Mouse (Mus musculus): ENCODE data around the gene Klhl6. TPM values are rescaled to one million over a fixed set of nuclear protein-coding genes. Genes with fewer than 3 reads are reported as not detected.
"Not testable (repeated sequence)": the region's sequence is repeated elsewhere in the genome, so short reads cannot be mapped to it uniquely, and the experiment has no call there.

Klhl6 gene
- total RNA-seq (2015) = 68.4 and 71.2 TPM in 2 replicates
- 106 and 107 TPM in 2 replicates for total RNA-seq (2017)

DNA sequence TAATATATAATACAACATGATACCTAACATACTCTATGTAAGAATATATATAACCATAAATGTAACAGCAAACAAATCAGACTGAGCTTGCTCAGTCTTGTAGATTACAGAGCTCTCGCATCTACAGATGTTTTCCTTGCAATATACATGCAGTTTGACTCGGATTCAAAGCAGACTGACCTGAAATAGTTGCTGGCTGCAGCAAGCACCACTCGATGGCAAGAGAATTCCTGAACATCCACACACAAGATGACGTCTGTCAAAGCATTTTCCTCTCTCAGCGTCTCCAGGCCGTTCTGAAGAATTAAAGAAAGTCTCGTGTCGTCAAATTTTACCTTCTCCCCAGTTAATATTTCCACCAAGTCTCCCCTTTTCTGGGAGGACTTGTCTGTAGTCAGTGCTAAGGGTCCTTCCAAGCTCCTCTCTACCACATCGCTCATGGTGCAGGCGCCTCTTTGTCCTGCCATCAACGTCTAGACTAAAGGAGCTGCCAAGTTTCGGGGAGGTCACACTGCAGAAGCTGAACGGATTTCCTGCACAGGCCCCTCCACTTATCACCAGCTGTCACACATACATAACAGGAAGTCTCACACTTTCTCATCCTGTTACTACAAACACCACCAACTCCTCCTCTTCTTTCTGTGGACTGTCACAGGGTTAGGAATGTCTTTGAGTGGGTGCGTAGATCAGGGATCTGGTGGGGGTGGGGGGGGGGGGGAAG, at the start of gene Klhl6:
Klhl6 (minus strand) TSS at position 501 of the 721 bp plus-strand sequence.
- peak; percentile 75 for ATAC-seq (ENCODE audit: poor library complexity, severe bottlenecking)

DNA sequence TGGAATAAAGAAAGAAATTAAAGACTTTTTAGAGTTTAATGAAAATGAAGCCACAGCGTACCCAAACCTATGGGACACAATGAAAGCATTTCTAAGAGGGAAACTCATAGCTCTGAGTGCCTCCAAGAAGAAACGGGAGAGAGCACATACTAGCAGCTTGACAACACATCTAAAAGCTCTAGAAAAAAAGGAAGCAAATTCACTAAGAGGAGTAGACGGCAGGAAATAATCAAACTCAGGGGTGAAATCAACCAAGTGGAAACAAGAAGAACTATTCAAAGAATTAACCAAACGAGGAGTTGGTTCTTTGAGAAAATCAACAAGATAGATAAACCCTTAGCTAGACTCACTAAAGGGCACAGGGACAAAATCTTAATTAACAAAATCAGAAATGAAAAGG, 44.4 kb upstream of the Klhl6 start:
- ATAC-seq (ENCODE audit: poor library complexity, severe bottlenecking) = not testable (repeated sequence)

DNA sequence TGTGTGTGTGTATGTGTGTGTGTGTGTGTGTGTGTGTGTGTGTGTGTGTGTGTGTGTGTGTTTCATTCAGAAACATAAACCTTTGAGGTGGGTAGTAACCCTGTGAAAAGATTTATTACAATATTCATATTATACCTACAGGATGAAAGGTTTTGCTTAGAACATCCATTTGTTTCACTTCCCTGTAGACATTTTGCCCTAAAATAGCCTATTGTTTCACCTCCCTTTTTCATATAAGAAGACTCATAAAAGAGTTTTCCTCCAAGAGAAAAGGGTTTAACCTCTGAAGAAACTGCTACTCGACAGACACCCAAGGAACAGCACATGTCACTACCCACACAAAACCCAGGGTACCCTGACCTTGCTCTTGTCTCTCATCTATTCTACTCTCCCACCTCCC, 40.0 kb upstream of the Klhl6 start:
- peak; percentile 47 for ATAC-seq (ENCODE audit: poor library complexity, severe bottlenecking)

DNA sequence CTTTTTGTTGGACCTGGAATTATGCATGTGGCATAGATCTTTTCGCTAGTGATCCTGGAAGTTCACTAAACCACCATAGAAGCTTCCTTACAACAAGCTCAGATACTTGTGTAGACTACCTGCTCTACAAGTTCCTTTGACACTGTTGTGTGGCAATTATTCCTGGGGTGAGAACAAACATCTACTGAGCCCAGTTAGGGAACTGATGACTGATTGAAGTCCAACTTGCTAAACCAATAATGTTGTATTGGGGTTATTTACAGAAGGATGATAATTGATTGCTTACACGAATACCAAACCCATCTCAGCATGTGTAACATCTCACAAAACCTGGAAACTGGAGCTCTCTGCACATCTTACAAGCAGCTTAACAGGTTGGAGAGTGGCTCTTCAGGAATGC, 39.0 kb upstream of the Klhl6 start:
- ATAC-seq (ENCODE audit: poor library complexity, severe bottlenecking) = 0 out of 2 replicates have a peak, but pooled peaks have one; percentile 12

DNA sequence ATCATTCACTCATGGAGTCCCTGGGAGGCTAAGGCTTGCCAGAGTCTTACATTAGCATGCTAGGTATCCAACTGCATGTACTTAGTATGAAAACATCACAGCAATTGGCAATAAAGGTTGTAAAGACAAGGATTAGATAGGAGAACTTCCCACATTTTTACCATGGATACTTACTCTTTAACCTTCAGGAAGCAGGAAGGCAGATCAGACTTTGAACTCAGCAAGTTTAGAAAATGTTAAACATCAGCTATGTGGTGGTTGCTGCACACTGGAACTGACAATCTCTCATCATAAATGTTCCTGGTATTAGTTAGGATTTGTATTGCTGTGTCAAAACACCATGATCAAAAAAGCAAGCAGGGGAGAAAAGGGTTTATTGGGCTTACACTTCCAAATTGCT, 29.8 kb upstream of the Klhl6 start:
- ATAC-seq (ENCODE audit: poor library complexity, severe bottlenecking) = no peak

DNA sequence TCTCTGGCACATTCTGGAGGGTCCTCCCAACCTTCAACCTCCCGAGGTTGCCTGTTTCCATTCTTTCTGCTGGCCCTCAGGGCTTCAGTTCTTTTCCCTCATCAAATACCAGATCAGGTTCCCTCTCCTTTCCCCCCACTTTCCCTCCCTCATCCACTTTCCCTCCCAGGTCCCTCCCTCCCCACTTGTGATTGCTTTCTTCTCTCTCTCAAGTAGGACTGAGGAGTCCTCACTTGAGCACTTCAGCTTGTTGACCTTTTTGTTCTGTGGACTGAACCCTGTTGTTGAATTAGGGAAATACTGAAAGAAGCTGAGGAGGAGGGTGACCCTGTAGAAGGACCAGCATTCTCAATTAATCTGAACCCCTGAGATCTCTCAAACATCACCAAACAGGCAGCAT, 23.2 kb upstream of the Klhl6 start:
- no peak for ATAC-seq (ENCODE audit: poor library complexity, severe bottlenecking)

DNA sequence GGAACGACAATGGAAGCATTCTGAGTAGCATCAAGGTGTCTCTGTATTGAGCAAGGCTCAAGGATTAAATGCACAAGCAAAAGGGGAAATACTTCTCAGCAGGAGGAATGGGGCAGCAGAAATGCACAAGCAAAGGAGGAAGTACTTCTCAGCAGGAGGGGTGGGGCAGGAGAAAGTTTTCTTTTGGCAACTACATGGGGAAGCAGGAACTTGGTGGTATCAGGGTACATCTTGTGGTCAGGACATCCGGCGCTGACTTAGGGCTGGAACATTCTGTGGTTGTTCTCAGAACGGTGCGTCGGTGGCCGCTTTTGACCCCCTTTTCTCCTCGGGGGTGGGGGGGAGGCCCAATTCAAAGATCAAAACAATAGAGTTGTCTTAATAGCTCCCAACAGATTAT, 17.4 kb upstream of the Klhl6 start:
- ATAC-seq (ENCODE audit: poor library complexity, severe bottlenecking) = not testable (repeated sequence)

DNA sequence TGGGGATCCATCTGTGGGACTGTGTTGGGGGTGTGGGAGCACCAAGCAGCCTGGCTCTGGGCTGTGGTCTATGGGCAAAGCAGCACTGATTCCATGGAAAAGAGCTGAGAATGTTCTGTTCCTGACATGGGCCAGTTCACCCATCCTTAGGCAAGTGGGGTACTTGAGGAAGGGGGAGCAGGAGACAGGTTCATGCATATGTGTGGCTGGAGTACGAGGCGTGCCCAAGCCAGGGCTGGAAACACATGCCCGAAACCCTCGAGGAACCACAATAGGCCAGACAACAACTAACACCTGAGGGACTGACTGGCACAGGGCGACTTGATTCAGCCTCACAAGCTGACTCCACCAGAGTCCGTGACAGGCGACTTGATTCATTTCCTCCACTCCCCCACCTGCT, 14.8 kb upstream of the Klhl6 start:
- ATAC-seq (ENCODE audit: poor library complexity, severe bottlenecking) = no peak

DNA sequence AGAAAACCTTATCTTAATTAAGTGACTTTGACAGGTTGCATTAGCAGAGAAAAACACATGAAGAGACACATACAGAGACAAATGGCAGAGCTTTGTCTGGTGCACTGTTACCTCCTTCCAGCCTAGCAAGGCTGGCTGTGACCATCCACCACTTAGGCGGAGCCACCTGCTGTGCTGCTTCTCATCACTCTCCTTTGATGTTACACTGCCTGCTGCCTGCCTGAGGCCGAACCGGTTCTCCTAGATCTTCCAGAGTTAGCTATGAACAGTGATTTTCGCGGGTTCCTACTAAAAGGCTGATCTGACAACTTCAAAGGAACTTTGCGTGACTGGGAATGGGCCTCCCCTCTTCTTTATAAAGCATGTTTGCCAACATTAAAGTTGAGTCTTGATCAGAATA, 14.1 kb upstream of the Klhl6 start:
- not testable (repeated sequence) for ATAC-seq (ENCODE audit: poor library complexity, severe bottlenecking)

DNA sequence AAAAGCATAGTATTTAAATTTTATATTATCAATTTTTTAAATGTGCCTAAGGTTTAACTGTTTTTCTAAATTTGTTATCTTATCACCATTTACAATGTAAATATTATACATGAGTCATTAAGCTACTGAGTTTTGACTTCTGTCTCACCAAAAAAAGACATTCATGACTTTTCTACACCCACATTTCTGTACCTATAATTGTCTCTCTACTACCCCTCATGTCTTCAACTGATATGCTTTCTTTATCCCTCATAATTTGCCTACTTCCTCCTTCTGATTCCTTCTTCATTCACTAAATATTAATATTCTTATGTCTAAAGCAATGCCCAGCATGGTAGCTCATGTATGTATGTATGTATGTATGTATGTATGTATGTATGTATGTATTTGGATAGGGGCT, 13.0 kb upstream of the Klhl6 start:
- no peak for ATAC-seq (ENCODE audit: poor library complexity, severe bottlenecking)

DNA sequence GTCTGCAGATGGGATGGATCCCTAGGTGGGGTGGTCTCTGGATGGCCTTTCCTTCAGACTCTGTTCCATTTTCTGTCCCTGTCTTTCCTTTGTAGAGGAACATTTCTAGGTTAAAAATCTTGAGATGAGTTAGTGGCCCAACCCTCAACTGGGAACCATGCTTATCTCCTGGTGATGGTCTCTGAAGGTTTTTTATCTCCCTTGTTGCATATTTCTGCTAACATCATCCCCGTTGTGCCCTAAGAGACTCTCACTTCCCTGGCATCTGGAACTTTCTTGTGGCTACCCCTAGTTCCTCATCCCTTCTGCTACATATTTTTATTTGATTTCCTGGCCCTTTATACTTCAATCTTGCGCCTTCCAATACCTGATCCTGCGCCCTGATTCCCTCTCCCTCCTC, 10.4 kb upstream of the Klhl6 start:
- no peak; the same call in 1 of the 2 replicates for ATAC-seq (ENCODE audit: poor library complexity, severe bottlenecking)

DNA sequence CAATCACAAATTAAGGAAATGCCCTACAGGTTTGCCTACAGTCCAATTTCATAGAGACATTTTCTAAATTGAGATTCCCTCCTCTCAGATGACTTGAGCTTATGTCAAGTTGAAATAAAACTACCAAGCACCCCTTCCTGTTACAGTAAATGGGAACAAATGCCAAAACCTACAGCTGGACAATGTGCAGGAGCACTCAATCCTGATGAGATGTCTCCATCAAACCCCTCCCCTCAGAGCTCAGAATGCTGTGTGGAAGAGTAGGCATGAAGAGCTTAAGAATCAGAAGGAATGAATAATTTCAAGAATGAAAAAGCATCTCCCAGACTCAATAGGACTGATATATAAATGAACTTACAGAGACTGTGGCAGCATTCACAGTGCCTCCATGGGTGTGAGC, 7.7 kb upstream of the Klhl6 start:
- ATAC-seq (ENCODE audit: poor library complexity, severe bottlenecking) = no peak

DNA sequence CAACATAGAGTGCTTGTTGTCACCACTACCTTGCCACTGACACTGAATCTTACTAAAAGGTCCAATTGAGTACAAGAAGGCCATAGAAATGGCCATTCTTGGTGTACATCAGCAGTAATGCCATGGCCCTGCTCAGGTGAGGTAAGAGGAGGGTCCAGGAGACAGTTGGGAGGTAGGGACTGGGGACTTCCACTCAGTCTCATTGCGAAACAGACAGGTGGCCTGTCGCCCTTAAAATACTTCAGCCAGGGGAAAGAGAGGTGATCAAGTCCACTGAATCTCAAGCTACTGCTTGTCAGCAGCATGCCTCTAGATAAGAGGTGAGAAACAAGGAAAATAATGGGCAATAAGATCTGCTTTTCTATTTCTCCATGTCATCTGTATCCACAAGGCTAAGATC, 4.8 kb upstream of the Klhl6 start:
- ATAC-seq (ENCODE audit: poor library complexity, severe bottlenecking) = no peak

DNA sequence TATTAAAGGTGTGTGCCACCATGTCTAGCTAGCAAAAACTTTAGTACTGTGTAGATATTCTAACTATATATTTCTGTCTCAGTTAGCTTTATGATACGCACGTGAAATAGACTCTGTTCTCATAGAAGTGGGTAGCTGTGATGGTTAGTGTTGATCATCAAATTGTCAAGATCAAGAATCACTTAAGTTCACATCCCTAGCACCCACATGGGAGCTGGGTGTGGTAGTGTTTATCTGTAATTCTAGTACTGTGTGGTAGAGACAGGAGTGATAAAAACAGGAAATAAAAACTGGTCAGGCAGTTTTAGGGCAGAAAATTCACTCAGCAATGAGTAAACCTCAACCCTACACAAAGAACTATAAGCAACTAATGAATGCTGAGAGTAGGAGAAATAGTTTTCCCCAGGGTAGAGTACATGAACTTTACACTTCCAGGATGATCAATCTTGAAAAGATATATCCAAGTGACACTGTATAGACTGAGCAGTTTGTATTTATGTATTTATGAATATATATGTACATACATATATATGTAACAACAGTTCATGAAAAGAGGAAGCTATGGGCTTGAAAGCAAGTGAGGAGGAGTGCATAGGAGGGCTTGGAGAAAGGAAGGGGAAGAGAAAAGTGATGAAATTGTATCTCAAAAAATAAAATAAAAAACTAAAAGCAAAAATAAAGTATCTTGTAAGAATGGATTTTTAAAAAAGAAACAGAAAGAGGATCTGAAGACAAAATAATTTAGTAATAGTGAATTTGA, 2.2 kb upstream of the Klhl6 start:
- peak; percentile 66 for ATAC-seq (ENCODE audit: poor library complexity, severe bottlenecking)

DNA sequence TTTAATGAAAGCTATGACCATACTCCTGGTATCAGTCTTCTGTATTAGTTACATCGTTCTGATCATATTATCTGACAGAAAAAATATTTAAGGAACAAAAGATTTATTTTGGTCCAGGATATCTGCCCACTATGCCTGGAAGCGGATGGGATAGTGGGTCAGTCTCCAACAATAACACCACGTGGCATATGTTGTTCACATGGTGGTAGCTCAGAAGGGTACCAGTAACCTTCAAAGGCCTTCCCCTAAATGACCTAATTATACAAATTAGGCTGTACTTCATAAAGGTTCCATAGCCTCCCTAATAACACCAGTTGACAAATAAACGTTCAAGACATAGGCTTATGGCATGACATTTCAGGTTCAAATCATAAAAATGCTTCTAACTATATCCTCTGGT, 722 bp upstream of the Klhl6 start:
- no peak for ATAC-seq (ENCODE audit: poor library complexity, severe bottlenecking)

DNA sequence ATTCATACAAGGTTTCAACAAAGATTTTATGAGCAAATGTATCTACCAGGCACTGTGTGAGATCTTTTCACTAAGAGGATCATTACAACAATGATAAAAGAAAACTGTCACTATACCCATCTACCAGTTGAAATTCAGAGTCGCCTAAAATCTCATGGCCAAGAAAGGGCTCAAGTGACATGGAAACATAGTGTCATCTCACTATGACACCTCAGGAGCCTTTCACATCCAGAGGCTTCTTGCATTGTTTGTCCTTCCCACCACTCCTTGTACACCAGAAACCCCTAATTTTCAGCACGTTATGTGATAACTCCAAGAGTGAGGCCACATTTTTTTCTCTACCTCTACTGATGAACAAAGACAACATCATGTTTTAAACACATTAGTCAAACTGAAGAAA, 1.2 kb downstream of the Klhl6 start:
- no peak for ATAC-seq (ENCODE audit: poor library complexity, severe bottlenecking)

DNA sequence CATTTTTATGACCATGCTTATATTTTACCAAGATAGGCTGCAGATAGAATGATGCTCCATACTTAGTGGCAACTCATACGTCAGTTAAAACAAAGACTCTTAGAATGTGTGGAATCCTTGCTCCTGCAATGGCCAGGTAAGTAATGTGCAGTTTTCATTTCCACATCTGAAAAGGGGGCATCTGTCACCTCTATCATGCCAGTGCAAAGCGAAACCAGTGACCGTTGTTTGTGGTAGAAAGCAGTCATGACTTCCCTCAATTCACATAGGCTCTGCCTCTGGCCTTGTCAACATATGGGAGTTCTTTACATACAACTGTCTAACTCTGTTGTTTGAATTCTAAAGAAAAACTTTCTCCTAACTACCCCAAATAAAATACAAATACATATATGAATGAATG, 1.8 kb downstream of the Klhl6 start:
- peak; percentile 39; the same call in 1 of the 2 replicates for ATAC-seq (ENCODE audit: poor library complexity, severe bottlenecking)

DNA sequence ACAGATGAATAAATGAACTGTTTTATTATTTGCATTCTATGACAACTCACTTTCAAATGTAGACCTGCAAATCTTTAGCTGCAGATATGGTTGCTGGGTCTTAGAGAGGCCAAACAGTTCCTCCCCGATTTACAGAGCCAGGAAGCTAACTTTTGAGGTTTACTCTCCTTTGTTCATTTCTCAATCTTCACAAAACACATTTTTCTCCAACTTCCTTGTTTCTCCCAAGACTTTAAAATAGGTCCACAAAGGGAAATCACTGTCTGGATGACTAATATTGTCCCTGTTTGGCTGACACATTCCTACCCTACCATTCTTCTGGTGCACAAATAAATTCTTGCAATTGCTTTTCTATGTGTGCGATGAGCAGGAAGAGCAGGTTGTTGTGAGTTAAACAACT, 3.1 kb downstream of the Klhl6 start:
- peak; percentile 16; the same call in 1 of the 2 replicates for ATAC-seq (ENCODE audit: poor library complexity, severe bottlenecking)

DNA sequence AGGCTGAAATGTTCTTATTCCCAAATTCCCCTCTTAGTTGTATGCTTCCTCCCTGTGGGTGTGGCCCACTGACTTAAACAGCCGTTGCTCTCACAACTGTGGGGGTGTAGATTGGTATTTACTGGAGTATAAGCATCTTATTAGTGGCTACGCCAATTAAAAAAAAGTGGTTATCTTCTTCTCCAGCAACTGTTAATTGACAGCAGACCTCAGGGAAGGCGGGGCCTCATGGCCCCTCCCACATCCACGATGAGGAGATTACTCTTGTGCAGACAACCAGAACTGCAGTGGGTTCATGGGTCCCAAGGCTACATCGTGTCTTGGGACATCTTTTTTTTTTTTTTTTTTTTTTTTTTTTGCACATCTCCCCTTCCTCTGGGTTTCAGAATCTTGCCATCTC, 5.6 kb downstream of the Klhl6 start:
- ATAC-seq (ENCODE audit: poor library complexity, severe bottlenecking) = no peak

DNA sequence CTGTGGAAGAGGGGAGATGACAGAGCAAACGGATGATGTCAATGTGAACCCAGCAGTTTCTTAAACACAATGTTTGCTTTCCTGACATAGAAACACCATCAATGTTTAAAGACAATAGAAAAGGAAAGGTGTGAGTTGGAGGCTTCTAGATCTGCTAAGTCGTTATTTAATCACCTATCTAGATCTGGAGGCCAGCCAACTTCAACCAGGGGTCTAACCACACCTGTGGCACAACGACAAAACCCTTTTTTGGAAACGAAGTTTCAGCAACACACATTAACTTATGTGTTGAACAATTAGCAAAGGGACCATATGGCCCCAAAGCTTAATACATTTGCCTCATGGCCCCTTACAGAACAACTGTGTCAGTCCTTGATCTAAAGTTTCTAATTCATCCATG, 6.0 kb downstream of the Klhl6 start:
- ATAC-seq (ENCODE audit: poor library complexity, severe bottlenecking) = no peak

DNA sequence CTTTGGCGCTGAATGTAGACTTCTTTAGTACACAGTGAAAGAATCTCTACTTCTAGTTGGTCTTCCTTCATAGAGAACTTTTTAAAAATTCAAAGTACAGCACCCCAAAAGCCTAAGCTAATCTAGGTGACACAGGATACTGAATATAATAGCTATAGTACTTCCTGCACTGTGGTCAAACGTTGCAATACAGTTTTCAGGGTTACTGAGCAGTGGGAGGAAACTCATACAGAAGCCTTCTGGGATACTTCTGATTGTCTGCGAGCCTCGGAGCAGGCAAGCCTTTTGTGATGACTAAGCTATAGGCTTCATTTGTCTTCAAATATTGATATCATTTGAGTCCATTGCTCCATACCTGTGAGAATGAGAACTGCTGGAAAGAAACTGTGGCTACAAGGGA, 7.4 kb downstream of the Klhl6 start:
- ATAC-seq (ENCODE audit: poor library complexity, severe bottlenecking) = peak; percentile 46

DNA sequence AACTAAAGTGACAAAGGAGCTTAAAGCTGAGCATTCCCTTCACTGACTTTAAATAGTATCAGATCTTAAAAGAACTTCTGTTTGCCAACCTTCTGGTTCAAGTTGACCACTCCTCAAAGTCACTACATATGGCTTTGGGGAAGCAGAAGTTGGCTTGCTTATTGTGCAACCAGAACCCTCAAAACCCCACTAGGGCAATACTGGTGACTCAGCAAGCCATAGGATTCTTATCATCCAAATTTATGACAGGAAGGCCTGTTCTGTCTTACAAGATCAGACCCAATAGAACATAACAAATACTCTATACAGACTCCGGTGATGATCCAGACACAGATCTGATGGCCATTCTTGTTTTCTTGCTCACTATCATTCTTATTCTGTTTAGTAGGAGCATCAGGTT, 9.4 kb downstream of the Klhl6 start:
- peak; percentile 76 for ATAC-seq (ENCODE audit: poor library complexity, severe bottlenecking)
